Mouse (Mus musculus) kidney, postnatal 10 days (tissue): Measurements from ENCODE around the gene Zfp185.
"Not testable (repeated sequence)": the region's sequence is repeated elsewhere in the genome, so short reads cannot be mapped to it uniquely, and the experiment has no call there.

Experiments used
- DNase-seq: peaks from one replicate; pipeline ENCODE4 v3.0.0; 2021; ENCODE audit warnings: mixed read lengths

The Zfp185 gene

GRCm38 (mm10) chrX:73063512-73064414 lies 76.6 kb downstream of the Zfp185 start:
- DNase-seq: peak; percentile 27

- no peak for DNase-seq
Measured at GRCm38 (mm10) chrX:73064415-73064793, 77.3 kb downstream of the Zfp185 start, which contains the start of gene Pnma3. Gene Pnma3, plus strand, starts transcription at chrX:73064787.

- DNase-seq: not testable (repeated sequence)
Measured at GRCm38 (mm10) chrX:73066765-73067312, 79.7 kb downstream of the Zfp185 start.
